Mouse (Mus musculus): Measurements from ENCODE around the gene Prkg1. TPM values are rescaled to one million over a fixed set of nuclear protein-coding genes. Genes with fewer than 3 reads are reported as not detected.
A peak's percentile ranks its signal among the peaks of the same experiment; 100 is the strongest.

The Prkg1 gene
- 10 to 100 TPM; 17.2 to 37.1 (median 29.4) TPM for total RNA-seq (2022)

DNA sequence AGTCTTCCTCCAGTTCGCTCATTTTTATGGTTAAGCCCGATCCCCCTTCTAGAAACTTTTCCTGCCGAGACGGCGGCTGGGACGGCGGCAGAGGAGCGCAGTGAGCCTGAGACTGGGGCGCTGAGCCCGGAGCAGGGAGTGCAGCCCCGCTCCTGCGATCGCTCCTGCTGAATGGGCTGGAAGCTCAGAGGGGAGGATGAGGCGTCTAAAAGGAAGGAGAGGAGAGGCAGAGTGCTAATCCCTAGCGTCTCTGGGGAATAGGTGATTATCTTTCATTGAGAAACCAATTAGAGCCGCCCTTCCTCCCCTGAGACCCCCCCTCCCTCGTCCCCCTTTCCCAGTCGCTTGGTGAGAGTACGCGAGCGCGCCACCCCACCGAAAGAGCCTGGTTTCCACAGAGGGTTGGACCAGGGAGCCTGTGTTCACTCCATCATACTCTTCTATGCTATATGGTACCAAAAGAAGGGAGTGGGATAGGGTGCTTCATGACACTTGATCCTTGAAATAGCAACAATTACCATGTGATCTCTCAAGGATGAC, at the start of gene Prkg1:
TSS of gene Prkg1 (minus strand) at position 233 of the 540 bp plus-strand sequence.
- DNase-seq (ENCODE audit: low spot score in 2 of 2), result no peak

DNA sequence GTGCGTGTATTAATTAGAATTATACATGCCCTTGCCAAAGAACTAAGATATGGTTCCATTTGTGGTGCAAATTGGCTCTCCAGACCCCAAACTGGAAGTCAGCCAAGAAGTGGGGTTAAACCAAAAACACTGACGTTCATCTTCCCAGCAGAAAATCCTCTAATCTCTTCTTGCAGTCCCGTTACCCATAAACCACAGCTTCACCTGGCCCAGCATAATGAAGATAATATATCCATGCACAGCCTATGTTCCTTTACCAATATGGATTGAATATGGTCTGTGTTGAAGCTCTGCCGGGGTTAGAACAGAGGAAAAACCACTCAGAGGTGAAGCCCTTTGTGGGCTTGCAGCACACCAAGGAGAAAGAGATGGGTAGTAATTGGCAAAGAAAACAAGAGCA, 48.3 kb upstream of the Prkg1 start:
- no peak for DNase-seq (ENCODE audit: low spot score in 2 of 2)

DNA sequence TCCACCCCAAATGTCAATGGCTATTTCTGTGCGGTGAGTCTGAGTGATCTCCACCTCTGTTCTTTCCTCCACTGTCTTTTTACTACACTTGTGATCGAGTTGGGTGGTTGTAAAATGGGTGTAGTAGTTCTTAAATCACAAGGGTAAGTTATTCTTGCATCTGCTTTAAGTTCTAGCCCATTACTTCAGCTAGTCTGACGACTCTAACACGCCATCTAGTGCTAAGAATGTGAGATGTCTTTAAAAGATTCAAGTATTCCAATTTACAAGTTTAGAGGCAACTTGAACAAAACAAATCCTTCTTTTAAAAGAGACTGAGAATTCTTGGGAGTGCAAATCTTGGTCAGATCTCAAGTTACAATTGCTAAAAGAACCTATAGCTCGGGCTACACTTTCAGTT, 46.5 kb upstream of the Prkg1 start:
- no peak for DNase-seq (ENCODE audit: low spot score in 2 of 2)

DNA sequence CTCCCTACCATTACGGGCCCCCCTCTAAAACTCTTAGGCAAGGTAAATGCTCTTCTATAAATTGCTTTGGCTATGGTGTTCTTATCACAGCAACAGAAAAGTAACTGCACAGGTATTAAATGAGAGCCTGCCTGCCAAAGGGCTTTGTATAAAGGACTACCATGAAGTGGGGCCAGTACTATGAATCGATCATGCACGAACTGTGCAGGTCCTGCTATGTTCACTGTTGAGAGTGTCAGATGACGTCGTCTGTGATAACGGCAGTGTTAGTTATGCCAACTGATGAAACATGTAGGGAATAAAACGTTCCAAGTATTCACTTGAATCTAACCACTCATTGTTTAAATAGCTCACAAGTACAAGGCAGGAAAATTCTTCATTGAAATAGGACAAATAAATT, 40.6 kb upstream of the Prkg1 start:
- DNase-seq (ENCODE audit: low spot score in 2 of 2), result no peak

- no peak for DNase-seq (ENCODE audit: low spot score in 2 of 2)
Observed at GRCm38 (mm10) chr19:31795485-31796046, 30.7 kb upstream of the Prkg1 start.

DNA sequence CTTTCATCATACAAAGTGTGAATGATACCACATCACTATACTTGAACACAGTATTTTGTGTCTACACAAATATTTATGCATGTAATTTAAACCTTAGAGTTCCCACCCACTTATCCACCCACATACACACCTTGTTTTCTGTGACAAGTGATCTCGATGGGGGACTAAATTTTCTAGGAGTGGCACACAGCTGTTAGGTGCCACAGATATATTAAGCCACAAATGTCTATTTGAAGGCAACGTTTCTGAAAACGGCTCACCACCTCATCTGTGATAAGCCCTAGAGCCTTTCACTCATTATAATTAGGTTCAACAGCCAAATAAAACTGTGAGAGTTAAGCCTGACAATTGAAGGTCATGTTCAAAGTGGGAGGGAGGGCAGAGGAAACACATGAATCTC, 26.9 kb upstream of the Prkg1 start:
- DNase-seq (ENCODE audit: low spot score in 2 of 2), result no peak

- DNase-seq (ENCODE audit: low spot score in 2 of 2), result no peak
Observed at GRCm38 (mm10) chr19:31781521-31782018, 16.7 kb upstream of the Prkg1 start.

DNA sequence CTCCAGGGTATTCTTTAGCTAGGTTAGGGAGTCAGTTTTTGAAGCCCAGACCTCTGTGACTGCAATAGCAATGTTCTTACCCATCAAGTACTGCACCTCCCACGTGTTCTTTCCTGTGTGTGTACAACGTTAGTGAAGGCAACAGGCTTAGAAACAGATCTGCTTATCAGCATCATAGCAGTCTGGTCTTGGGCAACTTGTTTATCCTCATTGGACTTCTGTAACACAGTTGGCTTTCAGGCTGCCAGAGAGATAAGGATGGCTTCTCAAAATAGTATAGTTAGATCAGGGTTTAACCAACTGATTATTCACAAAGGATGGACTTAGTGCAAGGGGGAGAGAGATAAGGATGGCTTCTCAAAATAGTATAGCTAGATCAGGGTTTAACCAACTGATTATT, 16.2 kb upstream of the Prkg1 start:
- no peak for DNase-seq (ENCODE audit: low spot score in 2 of 2)

DNA sequence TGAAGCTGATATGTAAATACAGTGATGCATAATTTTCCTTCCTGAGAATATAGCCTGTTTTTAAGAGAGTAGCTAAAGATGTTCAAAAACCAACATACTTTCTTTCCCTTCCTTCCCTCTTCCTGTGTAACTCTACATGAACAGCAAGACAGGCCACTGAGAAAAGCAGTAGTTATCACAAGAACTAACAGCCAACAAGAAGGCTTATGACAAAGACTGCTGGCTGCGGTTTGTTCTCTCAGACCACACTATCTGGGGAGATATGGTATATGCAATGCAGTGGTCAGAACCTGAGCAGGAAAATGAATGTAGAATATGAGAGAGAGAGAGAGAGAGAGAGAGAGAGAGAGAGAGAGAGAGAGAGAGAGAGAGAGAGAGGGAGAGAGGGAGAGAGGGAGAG, 15.4 kb upstream of the Prkg1 start:
- no peak for DNase-seq (ENCODE audit: low spot score in 2 of 2)

DNA sequence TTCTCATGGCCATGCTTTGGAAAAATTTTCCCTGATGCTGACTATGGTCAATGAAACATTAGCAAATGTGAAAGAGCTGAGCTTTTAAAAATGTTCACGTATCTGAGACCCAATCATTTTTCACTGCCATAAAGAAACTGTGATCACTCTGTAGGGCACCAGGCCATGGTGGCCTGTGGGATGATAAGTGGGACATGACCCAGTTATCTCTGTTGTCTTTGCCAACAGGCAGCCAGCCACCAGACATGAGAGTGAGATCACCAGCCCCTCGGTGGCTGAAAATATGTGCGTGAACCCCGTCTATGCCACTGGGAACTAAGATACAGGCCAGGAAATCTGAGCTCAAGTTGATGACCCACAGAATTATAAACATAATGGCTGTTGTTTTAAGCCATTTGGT, 14.2 kb upstream of the Prkg1 start:
- no peak for DNase-seq (ENCODE audit: low spot score in 2 of 2)

DNA sequence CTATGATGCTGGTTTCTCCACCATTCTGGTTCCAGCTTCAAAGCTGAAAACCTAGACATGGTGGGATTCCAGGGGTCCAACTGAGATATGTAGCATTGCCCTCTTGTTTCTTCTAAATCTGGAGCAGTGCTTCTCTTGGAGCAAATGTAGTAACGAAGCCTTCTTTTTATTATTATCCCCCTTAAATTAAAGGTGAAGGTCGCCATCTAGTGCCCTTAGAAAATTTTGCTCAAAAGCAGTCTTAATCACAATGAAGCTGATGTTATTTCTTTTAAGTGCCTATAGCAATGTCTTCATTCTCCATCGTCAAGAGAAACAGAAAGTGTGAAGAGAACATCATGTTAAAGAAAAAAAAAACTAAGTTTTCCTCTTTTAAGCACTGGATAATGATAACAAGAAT, 2.2 kb upstream of the Prkg1 start:
- no peak for DNase-seq (ENCODE audit: low spot score in 2 of 2)

DNA sequence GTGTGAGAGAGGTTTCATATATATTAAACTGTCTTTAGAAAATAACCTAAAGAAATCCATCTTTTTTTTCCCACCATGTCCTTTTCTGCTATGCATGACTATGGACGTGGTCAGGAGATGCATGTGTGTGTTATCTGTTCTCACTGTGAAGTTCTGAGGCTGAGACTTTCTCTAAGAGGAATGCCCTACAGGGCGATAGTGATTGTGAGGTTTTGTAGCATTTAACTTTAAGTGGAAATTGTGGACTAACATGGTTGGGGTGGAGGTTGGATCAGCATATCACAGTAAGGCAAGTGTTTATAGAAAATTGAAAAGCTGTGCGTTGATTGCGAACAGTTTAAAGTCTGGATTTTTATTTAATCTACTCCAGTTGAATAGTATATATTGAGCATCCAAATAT, 618 bp upstream of the Prkg1 start:
- no peak for DNase-seq (ENCODE audit: low spot score in 2 of 2)

GRCm38 (mm10) chr19:31763951-31764800, 657 bp downstream of the Prkg1 start:
- peak in 1 of 2 experiments; percentile 15 for DNase-seq (ENCODE audit: low spot score in 2 of 2)

GRCm38 (mm10) chr19:31763246-31763821, 1.5 kb downstream of the Prkg1 start:
- DNase-seq (ENCODE audit: low spot score in 2 of 2), result no peak

GRCm38 (mm10) chr19:31762411-31763245, 2.2 kb downstream of the Prkg1 start:
- DNase-seq (ENCODE audit: low spot score in 2 of 2), result peak in 1 of 2 experiments; percentile 8

DNA sequence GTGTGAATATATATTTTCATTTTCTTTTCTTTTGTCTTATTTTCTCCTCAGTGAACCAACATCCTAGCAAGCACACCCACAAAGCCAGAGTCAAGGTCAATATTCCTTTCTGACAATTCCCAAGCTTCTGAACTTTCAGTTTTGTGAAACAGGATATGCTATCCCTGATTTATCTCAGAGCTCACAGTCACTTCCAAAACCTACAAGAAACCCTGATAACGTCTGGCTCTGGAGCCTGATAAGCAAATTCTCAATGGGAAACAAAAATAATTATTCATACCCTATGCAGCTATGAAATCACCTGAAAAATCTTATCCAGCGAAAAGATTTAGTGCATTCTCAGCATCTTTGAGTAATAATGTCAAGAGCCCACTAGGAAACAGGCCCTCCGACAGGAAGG, 5.0 kb downstream of the Prkg1 start:
- DNase-seq (ENCODE audit: low spot score in 2 of 2), result no peak

- no peak for DNase-seq (ENCODE audit: low spot score in 2 of 2)
Observed at GRCm38 (mm10) chr19:31755929-31756792, 8.7 kb downstream of the Prkg1 start.

DNA sequence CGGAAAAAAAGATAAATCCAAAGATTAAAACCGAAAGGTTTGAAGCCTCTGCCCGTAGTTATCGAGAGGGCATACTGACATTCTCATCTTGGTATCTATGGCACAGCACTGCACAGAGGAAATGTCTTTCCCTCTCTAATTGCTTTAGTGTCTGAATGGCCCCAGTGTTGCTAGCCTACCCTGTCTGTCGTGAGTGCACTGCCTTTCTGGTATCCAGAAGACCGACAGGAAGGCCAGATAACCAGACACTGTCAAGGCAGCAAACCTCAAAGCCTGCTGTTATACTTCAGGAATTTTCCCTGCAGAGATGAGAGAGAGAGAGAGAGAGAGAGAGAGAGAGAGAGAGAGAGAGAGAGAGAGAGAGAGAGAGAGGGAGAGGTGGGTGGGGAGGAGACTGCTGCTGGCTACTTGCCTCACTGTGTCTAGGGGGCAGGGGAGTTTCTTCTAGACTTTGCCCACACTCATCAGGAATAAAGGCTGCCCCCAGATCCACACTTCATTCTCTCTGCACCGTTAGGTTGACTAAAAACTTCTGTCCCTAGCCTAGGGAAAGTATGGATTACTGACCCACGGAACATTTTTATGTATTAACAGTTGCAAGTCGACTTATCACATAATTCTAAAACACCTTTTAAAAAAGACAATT, 10.1 kb downstream of the Prkg1 start:
- no peak for DNase-seq (ENCODE audit: low spot score in 2 of 2)

DNA sequence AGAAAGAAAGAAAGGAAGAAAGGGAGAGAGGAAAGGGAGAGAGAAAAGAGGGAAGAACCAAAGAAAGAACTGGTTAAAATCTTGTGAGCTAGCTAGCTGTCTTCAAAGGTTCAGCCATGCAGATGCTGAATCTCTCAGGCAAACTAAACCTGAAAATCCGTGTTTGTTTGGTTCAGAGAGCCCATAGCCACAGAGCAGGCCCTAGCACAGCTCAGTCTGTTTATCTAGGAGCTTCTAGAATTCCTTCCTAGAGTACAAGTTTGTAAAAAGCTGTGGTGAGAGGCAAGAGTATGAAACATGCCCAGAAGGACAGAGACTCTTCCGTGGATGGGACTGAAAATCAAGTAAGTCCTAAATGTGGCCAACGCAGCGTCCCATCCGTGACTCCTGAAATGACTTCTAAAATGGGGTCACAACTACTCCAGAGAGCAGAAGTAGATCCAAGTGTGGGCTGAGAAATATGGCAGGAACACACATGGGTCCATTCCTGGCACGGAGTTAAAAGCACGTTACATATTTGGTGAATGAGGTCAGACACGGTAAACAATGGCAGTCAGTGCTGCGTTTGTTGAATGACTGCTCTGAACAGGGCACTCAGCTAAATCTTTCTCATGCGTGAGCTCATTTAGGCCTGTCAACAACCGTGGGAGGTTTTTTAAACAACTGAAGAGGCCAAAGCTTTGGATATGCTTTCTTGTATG, 13.7 kb downstream of the Prkg1 start:
- DNase-seq (ENCODE audit: low spot score in 2 of 2), result no peak

All from gastrocnemius, adult 8-10 months (tissue).